Mouse (Mus musculus) A20 (cell line): ENCODE measurements around the gene Rell1.

Experiments
- DNase-seq: peaks from one replicate; pipeline ENCODE4 v3.0.0-alpha.2; 2011; ENCODE audit warnings: low read depth, low spot score

The Rell1 gene

DNA sequence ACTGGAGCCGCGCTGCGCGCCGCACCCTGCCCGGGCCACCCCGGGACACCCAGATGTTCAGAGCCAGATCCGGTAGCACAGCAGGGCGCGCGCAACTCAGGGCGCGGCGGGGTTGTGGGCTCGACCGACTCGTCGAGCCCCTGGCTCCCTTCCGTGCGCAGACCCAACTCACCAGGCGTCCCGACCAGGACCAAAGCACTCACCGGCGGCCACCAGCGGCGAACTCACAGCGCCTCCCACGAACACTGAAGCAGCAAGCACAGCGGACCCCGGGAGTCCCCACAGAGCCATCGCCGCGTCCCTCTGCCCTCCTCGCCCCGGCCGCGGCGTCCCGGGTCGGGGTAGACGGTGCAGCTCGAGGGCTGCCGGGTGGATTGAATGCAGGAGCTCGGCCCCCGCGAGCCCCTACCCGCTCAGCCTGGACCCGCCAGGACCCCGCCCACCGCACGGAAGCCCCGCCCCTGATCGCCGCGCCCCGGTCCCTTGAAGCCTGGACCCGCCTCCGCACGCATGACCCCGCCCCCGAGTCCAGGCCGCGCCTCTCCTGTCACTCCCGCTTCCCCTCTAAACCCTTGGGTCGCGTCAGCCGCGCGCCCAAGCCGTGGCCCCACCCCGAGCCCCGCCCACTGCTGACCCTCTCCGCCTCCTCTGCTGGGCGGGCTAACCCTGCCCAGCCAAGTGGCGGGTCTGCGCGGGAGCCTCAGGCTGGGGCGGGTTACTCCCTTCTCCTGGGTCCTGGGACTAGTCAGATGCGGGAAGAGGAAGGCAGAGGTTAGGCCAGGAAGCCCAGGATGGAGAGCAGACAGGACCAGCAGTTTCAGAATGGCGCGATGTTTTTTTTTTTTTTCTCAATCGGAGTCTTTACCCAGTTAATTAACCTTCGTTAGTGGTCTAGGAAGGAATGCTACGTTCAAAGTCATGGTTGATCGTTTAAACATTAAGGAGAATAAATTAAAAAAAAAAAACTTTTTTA lies at the start of gene Rell1:
TSS of gene Rell1 (minus strand) at position 455 of the 973 bp plus-strand sequence.
- DNase-seq = peak; percentile 97

DNA sequence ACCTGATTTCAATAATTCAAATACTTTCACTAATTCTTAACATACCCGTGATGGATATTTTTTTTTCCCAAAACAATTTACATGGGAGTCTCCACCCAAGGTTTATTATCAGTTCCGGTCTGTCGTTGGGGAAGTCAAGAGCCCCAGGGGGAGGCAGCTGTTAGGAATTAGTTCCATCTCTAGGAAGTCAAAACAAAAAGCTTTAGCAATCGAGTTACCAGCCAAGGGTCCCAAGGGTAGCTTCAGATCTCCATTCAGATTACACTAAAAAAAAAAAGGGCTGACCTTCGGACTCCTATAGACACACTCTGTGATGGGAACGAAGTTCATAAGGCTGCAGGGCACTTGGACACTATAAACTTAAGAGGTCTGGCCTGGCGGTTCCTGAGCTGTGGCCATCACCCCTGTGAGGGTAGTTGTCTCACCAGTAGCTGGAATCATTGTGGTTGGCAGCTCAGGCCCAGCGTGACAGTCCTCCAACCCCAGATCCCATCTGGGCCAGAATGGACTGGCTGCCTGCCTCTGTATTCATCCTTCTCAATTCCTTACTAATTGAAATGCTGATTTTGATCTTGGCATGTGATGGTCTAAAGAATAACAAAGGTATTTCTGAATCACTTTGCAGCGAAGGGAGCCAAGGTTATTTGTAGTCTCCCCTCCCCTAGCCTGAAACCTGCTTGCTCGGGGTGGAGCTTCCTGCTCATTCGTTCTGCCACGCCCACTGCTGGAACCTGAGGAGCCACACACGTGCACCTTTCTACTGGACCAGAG lies 44.1 kb upstream of the Rell1 start:
- DNase-seq = no peak

DNA sequence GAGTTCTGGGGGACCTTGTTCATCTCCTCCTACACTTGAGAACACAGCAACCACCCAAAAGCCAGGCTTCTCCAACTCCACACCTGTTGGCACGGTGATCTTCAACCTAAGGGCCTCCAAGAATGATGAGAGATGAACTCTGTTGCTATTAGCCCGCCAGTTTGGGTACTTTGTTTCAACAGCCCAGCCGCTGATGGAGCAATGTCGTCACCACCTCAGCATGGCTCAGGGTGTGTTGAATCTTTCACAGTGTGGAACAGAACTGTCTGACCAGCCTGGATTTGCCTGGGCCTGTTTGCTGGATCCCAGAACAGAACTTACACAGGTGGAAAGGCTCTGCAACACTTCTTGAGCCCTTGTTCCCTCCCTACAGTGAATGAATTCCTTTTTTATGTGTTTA lies 37.9 kb upstream of the Rell1 start:
- DNase-seq = no peak

DNA sequence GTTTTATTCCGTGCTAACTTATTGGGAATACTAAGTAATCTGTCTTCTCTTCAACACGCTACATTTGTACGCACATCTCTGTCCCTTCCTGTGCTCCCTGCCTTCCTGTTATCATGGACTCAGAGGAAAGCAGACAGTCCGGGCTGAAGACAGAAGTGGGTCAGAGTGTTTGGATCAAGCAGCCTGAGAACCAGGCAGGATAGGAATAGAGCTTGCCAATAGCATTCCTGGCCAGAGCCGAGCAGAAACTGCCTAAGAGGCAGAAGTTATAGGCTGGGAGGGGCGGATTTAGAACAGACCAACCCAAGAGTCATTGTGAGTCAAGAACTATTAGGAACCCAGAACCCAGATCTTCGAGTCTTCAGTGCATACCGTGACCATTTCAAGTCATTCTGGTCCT lies 34.6 kb upstream of the Rell1 start:
- no peak for DNase-seq

DNA sequence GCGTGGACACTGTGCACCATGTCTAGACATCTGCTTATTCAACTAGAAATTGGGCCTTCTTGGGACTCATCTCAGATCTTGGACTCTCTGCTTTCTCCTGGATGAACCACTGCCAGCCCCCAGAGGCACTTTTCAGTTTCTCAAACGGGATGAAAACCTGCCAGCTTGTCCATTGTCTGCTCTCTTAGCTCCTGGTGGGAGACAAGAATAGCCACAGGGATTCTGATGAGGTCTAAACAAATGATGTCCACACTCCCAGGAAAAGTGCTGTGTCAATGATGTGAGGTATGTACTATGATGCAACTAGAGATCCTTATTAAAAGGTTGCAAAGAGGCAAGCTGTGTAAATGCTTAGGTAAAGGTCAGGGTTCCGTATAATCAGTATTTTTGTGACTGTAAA lies 25.2 kb upstream of the Rell1 start:
- DNase-seq = no peak

DNA sequence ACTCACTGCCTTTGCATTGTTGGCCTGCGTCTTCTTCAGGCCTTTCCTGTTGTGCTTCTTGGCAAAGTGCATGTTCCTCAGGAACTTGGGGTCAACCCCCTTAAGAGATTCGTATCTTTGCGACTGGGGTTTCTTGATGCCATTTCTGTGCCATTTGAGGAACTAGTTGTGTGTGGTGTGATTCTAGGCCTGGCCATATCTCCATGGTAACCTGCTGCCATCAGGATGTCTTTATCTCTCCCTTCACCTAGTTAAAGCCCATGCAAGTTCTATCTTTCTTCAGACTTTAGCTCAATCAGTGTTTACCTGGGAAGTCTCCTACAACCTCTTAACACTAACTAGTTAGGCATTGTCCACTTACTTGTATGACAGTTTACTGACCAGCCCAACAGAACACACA lies 22.0 kb upstream of the Rell1 start:
- DNase-seq = no peak

DNA sequence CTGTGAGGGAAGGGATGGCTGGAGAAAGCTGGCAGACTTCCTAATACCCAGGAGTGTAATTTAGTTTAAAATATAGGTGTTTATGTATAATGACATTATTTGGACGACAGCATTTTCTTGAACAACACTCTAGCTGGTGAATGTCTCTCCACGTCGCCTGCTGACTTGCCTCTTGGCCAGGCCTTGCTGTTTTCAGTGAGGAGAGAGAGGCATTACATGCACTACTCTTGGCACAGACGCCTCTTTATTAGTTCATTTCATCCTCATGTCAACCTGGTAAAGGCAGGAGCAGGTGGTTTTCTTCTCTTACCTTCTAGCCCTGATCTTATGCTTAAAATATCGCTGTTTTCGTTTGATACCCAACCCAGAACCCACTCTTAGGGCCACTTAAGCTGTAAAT lies 17.6 kb upstream of the Rell1 start:
- DNase-seq = no peak

DNA sequence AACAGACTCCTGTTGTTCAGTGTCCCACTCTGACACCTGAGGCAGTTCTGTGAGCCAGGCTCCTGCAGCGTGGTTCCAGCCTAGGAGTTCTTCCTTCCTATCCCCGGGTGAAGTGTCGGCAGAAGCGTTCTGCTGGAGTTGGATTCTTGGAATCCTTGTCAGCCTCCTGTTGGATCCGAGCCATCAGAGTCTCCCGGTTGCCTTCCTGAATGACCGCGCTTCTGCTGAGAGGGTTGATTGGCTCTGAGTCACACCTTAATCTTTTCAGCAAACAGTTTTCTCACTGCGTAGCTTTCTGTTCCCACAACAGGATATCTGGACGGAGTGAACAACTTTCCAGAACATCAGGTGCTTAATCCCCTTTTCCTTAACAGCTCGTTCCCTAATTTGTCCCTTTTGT lies 13.6 kb upstream of the Rell1 start:
- DNase-seq = no peak

DNA sequence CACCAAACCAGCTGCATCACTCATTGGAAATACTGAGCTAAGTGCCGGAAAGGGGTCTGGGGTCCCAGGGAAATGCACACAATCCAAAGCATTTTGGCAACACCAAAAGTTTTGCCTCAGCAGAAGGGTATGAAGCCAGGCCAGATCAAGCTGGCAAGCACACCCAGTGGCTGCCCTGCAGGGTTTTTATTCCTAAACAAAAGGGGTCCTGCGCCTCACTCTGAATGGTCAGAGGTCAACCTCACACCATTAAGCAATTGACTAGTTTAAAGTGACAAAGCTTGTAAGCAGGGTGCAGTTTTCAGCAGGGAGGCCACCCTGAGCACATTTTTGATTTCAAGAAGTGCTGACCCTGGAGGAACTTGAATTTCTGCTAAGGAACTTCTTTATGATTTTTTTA lies 2.3 kb upstream of the Rell1 start:
- no peak for DNase-seq

DNA sequence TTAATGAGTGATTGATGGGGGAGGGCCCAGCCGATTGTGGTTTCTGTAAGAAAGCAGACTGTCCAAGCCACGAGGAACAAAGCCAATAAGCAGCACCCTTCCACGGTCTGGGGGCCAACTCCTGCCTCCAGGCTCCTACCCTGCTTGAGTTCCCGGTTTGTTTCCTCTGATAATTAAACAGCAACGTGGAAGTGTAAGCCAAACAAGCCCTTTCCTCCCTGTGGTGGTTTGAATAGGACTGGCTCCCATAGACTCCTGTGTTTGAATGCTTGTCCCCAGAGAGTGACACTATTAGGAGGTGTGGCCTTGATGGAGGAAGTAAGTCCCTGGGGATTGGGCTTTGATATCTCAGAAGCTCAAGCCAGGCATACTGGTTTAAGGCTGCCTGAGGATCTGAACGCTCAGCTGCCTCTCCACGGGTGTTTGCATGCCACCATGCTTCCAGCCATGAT lies 1.6 kb upstream of the Rell1 start:
- DNase-seq = peak; percentile 19

DNA sequence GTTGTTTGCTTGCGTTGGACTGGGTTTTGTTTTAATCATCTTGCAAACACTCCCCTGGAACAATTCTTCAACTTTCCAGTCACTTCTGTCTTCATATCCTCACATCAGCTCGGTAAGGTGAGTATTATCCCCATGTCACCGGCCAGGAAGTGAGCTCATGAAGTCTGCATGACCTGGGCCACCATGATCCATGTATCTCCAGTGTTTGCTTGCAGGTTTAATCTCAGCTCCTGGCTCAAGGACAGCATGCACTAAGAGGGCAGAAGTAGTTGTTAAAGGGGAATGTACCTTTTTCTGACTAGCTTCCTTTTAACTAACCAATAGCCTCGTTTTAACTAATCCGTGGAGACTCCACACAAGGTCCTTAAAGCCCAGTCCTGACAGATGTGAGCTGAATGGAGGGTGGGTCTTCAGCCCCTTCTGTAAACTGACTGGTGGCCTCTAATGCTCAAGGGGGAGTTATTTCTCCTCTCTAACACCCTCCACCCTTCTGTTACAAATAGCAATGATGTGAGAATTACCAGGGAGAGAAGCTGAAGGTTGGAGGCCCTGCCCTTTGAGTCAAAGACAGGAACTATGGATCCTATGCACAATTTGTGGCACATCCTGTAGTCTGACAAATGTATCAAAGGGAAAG lies 897 bp upstream of the Rell1 start:
- DNase-seq = no peak

DNA sequence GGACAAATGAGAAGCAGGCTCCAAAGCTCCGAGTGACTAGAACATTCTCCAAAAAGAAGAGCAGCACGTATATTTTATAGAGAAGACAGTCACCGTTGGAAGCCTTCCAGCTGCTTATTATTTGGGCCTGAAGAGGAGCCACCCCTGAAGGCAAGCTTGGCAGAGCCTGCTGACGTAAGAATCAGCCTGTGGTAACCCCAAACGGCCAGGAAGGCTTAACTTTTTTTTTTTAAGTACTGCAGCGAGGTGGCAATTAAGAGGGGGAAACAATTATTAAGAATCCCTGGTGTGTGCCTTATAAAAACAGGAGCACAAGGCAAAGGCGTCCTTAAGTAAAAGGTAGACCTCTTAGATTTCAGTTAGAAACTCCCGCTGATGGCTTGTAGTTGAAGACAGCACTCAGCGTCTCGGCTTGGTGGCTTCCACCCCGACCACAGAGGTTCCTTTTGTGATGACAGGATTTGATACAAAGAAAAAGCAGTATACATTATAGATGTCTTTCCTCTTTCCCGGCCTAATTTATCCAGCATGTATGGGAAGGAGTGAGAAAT lies 1.0 kb downstream of the Rell1 start:
- no peak for DNase-seq

DNA sequence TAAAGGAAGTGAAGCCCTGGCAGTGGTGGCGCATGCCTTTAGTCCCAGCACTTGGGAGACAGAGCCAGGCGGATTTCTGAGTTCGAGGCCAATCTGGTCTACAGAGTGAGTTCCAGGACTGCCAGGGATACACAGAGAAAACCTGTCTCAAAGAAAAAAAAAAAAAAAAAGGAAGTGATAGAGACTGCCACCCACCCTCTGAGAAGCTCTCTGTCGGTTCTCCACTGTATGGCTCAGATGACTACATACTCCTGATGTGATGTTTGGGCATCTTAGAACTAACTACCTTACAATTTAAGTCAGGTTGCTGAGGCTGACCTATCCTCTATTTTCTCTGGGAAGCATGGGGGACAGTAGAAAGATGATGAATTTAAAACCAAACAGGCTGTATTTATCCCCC lies 2.3 kb downstream of the Rell1 start:
- peak; percentile 32 for DNase-seq

DNA sequence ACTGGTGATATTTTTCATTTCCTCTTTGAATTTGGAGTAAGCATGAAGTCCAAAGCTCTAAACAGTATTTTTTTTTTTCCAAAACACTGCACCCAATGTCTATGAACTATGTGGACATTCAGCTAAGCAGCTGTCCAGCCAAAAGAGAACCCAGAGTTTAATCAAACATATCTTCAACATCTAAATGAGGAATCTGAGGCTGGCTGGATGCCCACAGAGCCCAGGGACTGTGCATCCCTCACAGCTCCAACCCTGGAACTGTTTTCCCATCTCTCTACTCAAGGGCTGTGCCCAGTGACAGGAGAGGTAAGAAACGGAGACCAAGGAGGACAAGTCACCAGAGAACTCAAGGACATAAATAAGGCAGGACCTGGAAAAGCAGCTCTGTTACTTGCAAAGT lies 2.8 kb downstream of the Rell1 start:
- no peak for DNase-seq

DNA sequence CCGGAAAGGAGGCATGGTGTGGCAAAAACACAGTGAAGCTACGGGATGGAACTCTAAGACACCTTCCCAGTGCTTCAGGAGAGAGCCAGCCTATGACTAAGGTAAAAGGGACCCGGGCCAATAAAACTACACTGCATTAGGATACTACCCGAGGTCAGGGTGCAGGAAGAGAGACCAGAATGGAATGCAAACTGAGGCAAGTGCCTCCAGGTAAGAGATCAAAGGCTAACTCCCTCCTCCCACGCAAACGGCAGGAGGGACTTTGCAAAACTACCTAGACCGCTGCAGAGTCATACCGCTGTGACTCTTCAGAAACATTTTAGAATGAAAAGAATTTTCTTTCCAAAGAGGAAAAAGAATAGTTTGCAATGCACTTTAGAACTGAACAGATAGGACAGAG lies 4.1 kb downstream of the Rell1 start:
- no peak for DNase-seq

DNA sequence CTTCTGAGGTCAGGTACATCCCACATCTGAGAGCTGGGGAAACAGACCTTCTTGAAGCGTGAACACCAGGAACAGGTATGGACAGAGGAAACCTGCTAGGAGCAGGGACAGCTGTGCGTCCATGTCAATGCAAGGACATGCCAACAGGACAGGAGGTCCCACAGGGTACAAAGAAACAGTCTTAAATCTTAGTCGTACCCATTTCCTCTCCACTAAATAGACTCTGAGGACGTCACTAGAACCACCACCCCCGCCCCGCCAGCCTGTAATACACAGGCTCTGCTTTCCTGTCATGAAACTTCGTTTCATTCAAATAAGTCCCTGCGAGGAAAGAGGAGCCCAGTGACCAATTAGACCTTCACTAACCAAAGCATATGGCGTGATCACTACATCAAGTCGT lies 7.0 kb downstream of the Rell1 start:
- no peak for DNase-seq

DNA sequence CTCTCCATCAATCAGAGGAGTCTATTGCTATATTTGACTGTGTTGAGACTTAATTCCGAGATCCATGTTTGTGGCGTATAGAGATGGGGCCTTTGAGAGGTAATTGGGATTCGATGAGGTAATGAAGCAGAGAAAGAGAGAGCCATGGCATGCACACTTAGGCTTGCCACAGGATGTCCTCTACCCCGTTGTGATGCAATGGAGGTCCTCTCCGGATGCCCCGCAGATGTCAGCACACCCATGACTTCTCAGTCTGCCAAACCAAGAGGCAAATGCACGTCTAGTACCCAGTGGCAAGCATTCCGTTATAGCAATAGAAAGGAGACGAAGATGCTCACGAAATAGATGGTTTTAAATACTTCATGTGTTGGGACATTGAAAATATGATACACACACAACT lies 8.1 kb downstream of the Rell1 start:
- DNase-seq = no peak

DNA sequence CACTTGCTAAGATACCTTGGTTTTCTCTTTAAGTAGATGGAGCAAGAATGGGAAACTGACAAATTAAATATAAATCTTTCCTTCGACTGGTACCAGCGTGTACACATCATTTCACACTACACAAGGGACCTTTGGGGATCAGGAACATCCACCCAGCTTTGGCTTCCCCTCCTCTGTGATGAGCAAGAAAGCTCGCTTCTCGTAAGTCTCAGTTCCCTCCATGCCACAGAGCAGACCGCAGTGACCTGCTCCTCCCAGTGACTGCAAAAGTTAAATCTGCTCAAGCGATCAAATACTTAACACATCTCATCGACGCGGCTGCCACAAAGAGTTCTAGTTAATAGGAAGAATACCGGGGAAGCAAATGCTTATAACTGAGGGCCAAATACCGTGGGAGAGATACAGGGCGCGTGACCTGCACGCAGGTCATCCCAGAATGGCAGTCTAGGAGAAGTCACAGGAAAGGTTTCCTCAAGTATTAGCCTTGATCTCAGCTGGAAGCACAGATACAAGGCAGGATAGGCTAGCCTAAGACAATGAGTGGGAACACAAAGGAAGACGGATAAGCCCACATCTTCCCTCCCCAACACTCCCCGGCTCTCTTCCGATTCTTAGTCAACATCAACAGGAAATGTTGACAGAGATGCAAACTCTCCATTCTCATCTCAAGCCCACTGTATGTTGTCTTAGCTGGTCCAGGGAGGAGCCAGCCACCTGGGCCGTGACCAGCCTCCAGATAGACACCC lies 9.6 kb downstream of the Rell1 start:
- no peak for DNase-seq

DNA sequence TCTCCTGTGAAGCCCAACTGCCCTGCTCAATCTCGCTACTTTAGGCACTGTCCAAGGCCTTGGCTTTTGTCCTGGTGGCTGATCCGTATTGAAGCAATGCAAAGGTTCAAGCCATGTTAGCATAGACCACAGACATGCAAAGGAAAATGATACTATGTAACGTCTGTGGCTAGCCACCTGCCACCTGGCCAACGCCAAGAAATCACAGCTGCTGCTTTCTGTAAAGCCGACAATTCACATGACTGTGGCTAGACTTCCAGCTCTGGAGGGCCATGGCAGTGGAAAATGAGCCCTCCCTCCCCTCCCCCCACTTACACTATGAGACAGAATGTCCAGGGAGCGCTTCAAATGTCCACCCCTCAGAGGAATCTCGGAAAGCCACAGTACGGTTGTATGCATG lies 11.1 kb downstream of the Rell1 start:
- no peak for DNase-seq

DNA sequence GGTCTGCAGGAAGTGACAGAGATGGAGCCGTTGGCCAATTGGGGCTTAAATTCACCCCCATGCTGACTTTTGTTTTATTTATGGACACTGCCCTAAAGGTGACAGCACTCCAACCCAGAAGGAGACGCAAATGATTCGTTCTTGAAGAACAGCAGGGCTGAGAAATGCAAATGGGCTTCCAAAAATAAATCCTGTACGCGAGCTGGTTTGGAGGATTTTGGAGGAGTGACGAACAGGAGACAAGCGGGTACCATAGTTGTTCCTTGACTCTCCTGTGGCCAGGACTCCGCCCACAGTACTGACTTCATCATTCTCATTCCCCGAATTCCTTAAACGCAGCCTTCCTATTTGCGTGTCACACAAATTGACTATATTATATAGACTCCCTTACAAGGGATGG lies 12.3 kb downstream of the Rell1 start:
- no peak for DNase-seq

DNA sequence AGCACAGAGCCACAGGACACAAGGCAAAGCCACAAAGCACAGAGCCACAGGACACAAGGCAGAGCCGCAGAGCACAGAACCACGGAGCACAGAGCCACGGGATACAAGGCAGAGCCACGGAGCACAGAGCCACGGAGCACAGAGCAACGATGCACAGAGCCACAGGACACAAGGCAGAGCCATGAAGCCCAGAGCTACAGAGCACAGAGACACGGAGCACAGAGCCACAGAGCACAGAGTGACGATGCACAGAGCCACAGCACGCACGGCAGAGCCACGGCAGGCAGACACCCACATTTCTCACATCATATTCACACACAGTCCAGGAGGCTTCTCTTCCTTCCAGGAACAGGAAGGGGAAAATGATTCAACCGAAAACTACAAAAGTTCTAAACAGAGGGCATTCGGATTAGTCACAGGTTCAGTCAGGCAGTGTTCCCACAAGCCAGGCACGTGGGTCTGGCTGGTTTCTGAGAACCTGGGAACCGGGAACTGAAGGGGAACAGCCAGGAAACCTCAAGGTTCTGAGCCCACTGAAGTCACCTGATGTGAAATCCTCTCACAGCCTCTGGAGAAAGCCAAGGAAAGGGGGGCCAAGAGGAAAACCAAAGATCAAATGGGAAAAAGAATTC lies 15.2 kb downstream of the Rell1 start:
- DNase-seq = no peak
